ENCODE assay signal across 8 mouse cellular contexts in the genomic region with DNA sequence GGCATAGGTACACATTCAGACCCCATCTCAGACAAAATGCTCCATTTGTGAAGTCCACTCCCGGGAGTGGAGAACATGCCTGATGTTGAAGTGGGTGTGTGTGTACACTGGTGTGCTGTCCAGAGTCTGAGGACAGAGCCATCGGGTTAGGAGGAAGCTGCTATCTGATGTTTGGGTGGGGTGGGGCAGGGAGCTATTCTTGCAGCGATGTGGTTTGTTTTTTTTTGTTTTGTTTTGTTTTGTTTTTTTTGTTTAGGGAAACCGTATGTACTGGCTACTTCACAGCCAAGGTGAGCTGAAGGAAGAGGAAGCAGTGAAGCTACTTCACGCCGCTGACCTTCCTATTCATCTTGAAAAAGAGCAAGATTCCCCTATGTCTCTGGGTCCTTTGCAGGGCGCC. TPM values are rescaled to one million over a fixed set of nuclear protein-coding genes. Genes with fewer than 3 reads are reported as not detected.
DNase-seq lines count a peak whose midpoint lies in the region; ATAC-seq and TF ChIP-seq lines count a peak whose summit lies in the region.

No protein-coding gene starts in this region.

- H3K27me3 ChIP-seq in MEL (ENCODE audit: control insufficient read depth in 1 of 2, insufficient read depth in 2 of 2, low read length in 2 of 2), result no peaks in the 10 kb centered on the region
- H3K27me3 ChIP-seq in heart, embryonic 13.5 days (replicated peaks), result no peaks in the 10 kb centered on the region
- no peaks in the 10 kb centered on the region for H3K27me3 ChIP-seq in liver, embryonic 15.5 days
- H3K27me3 ChIP-seq in stomach, embryonic 14.5 days (ENCODE audit: control insufficient read depth, insufficient read depth, low read length), result no peaks in the 10 kb centered on the region

- peaks cover 0 to 17% of the 10 kb centered on the region in 2 experiments; a peak in 2 of 4 replicates for H3K36me3 ChIP-seq in MEL (ENCODE audit: control insufficient read depth in 1 of 2, insufficient read depth in 2 of 2, low read length in 2 of 2)
- 0 out of 2 replicates have a peak, but pooled peaks cover 10% of the 10 kb centered on the region for H3K36me3 ChIP-seq in heart, embryonic 13.5 days
- H3K36me3 ChIP-seq in liver, embryonic 15.5 days (replicated peaks), result no peaks in the 10 kb centered on the region
- H3K36me3 ChIP-seq in stomach, embryonic 14.5 days (ENCODE audit: control insufficient read depth, insufficient read depth, low read length), result no peaks in the 10 kb centered on the region

- peak overlapping the region; percentile 89 for H3K9ac ChIP-seq in MEL (ENCODE audit: control insufficient read depth, low read depth, low read length, poor library complexity, severe bottlenecking)
- H3K9ac ChIP-seq in heart, embryonic 13.5 days, result peak overlapping the region; percentile 96
- peak overlapping the region; percentile 98 for H3K9ac ChIP-seq in liver, embryonic 15.5 days
- H3K9ac ChIP-seq in stomach, embryonic 14.5 days (replicated peaks; ENCODE audit: low read depth, low read length), result peak overlapping the region; percentile 93

- no peak for ATAC-seq in heart, embryonic 13.5 days (ENCODE audit: extremely low read depth, insufficient number of reproducible peaks, low FRiP score, low TSS enrichment)
- ATAC-seq in liver, embryonic 15.5 days (ENCODE audit: insufficient read depth), result no peak
- no peak for ATAC-seq in stomach, embryonic 14.5 days (ENCODE audit: insufficient number of reproducible peaks, insufficient read depth, low FRiP score, low read depth)
- ATAC-seq in frontal cortex, adult (ENCODE audit: low TSS enrichment), result no peak

- H3K9me3 ChIP-seq in MEL (replicated peaks; ENCODE audit: insufficient read depth, low read length), result no peaks in the 10 kb centered on the region
- H3K9me3 ChIP-seq in heart, embryonic 13.5 days, result no peaks in the 10 kb centered on the region
- H3K9me3 ChIP-seq in liver, embryonic 15.5 days (replicated peaks), result no peaks in the 10 kb centered on the region
- H3K9me3 ChIP-seq in stomach, embryonic 14.5 days (ENCODE audit: control insufficient read depth, low read depth, low read length), result no peaks in the 10 kb centered on the region

- H3K4me1 ChIP-seq in MEL (ENCODE audit: control insufficient read depth in 1 of 2, insufficient read depth in 2 of 2, low read length in 2 of 2), result peaks cover 5 to 20% of the 10 kb centered on the region in 2 experiments
- peaks cover 28% of the 10 kb centered on the region for H3K4me1 ChIP-seq in heart, embryonic 13.5 days
- peaks cover 43% of the 10 kb centered on the region for H3K4me1 ChIP-seq in liver, embryonic 15.5 days (replicated peaks)
- H3K4me1 ChIP-seq in stomach, embryonic 14.5 days (ENCODE audit: control insufficient read depth, insufficient read depth, low read length), result no peaks in the 10 kb centered on the region; the same call in 1 of the 2 replicates

- peak overlapping the region; percentile 78 to 83 for H3K4me3 ChIP-seq in MEL (ENCODE audit: control insufficient read depth in 1 of 2, insufficient read depth in 1 of 2, low read depth in 2 of 2, low read length in 2 of 2)
- peak overlapping the region; percentile 79 for H3K4me3 ChIP-seq in heart, embryonic 13.5 days
- H3K4me3 ChIP-seq in liver, embryonic 15.5 days (replicated peaks), result peak overlapping the region; percentile 94
- peak overlapping the region; percentile 82 for H3K4me3 ChIP-seq in stomach, embryonic 14.5 days (ENCODE audit: low read depth, low read length)

- peak; percentile 46 for DNase-seq in CD4-positive helper T cell, adult 2 months (ENCODE audit: low read depth, low spot score)
- peak; percentile 60 for DNase-seq in MEL (ENCODE audit: low read depth, low spot score)
- DNase-seq in spleen, postnatal 14 days (ENCODE audit: low spot score in 2 of 2), result no peak
- DNase-seq in cerebellum, adult 8-10 months, result no peak

- peak overlapping the region; percentile 68; the same call in 1 of the 2 replicates for H3K27ac ChIP-seq in MEL (ENCODE audit: control insufficient read depth, low read depth, low read length)
- H3K27ac ChIP-seq in heart, embryonic 13.5 days (replicated peaks), result peak overlapping the region; percentile 87
- peak overlapping the region; percentile 92 for H3K27ac ChIP-seq in liver, embryonic 15.5 days (replicated peaks)
- H3K27ac ChIP-seq in stomach, embryonic 14.5 days (ENCODE audit: low read length), result no peak overlapping the region

- peak overlapping the region; percentile 89 for H3K4me2 ChIP-seq in heart, embryonic 13.5 days
- H3K4me2 ChIP-seq in liver, embryonic 15.5 days, result peak overlapping the region; percentile 95
- H3K4me2 ChIP-seq in stomach, embryonic 14.5 days (replicated peaks; ENCODE audit: low read depth, low read length), result peak overlapping the region; percentile 80

- 2% methylated on average over 7 of the region's 7 CpGs for WGBS in heart, embryonic 13.5 days
- under 1% methylated on average over 7 of the region's 7 CpGs for WGBS in liver, embryonic 15.5 days (ENCODE audit: insufficient replicate concordance)
- WGBS in stomach, embryonic 14.5 days, result 6% methylated on average over 7 of the region's 7 CpGs

- peak in 1 of 2 experiments; percentile 10; a peak in 1 of 4 replicates for TF ChIP-seq POLR2A in MEL (IDR thresholded peaks at IDR 0.05; ENCODE audit: control insufficient read depth in 1 of 2, insufficient read depth in 1 of 2, low read depth in 1 of 2, low read length in 2 of 2, poor library complexity in 1 of 2)

- TF ChIP-seq CTCF in MEL (IDR thresholded peaks at IDR 0.05 in 2 of 3, conservative IDR thresholded peaks at IDR 0.05 in 1 of 3; ENCODE audit: control insufficient read depth in 1 of 3, insufficient read depth in 1 of 3, low read depth in 2 of 3, low read length in 3 of 3, poor library complexity in 1 of 3, severe bottlenecking in 1 of 3), result no peak

- TF ChIP-seq EP300 in MEL (IDR thresholded peaks at IDR 0.05; ENCODE audit: low read depth in 1 of 2, low read length in 2 of 2), result no peak

- H3K79me2 ChIP-seq in MEL (ENCODE audit: control insufficient read depth, insufficient read depth, low read length, poor library complexity), result peaks cover 24% of the 10 kb centered on the region

- no peak for TF ChIP-seq RAD21 in MEL (IDR thresholded peaks at IDR 0.05; ENCODE audit: low read depth, low read length)

TF ChIP-seq in MEL, 35 proteins besides CTCF, POLR2A, EP300 and RAD21 (continues in another document):
- TF ChIP-seq BHLHE40 (IDR thresholded peaks at IDR 0.05; ENCODE audit: borderline replicate concordance, low read depth, low read length) (no peak), TBP (IDR thresholded peaks at IDR 0.05; ENCODE audit: low read depth, low read length) (0 out of 2 replicates have a peak, but pooled peaks have one; percentile 15), TCF12 (IDR thresholded peaks at IDR 0.05; ENCODE audit: low read depth, low read length) (no peak), RCOR1 (IDR thresholded peaks at IDR 0.05; ENCODE audit: low read depth, low read length) (no peak), SIN3A (IDR thresholded peaks at IDR 0.05; ENCODE audit: low read length) (peak; percentile 9; the same call in 1 of the 2 replicates), GATA1 (IDR thresholded peaks at IDR 0.05; ENCODE audit: low read depth, low read length) (0 out of 2 replicates have a peak, but pooled peaks have one; percentile 6), ZNF384 (IDR thresholded peaks at IDR 0.05; ENCODE audit: low read depth, low read length) (peak; percentile 47; the same call in 1 of the 2 replicates), CHD1 (IDR thresholded peaks at IDR 0.05; ENCODE audit: low read depth, low read length) (no peak), POLR2AphosphoS5 (IDR thresholded peaks at IDR 0.05; ENCODE audit: borderline replicate concordance, low read depth, low read length) (no peak), MYC (IDR thresholded peaks at IDR 0.05; ENCODE audit: low read depth, low read length) (no peak), HCFC1 (IDR thresholded peaks at IDR 0.05; ENCODE audit: low read depth, low read length) (no peak), NELFE (IDR thresholded peaks at IDR 0.05; ENCODE audit: low read depth, low read length) (no peak), MXI1 (IDR thresholded peaks at IDR 0.05; ENCODE audit: low read depth, low read length) (no peak), MEF2A (IDR thresholded peaks at IDR 0.05; ENCODE audit: extremely low read depth, insufficient replicate concordance, low read depth, low read length, poor library complexity, severe bottlenecking) (no peak), ZC3H11A (IDR thresholded peaks at IDR 0.05; ENCODE audit: low read depth, low read length) (no peak), TAL1 (IDR thresholded peaks at IDR 0.05; ENCODE audit: low read length) (no peak), CHD2 (IDR thresholded peaks at IDR 0.05; ENCODE audit: low read length) (no peak), POLR2AphosphoS2 (IDR thresholded peaks at IDR 0.05; ENCODE audit: low read length) (no peak), GABPA (IDR thresholded peaks at IDR 0.05; ENCODE audit: low read depth, low read length) (no peak)

RNA-seq across cellular contexts. Expression of a gene that starts 1.0 kb away (rescaled TPM):
- total RNA-seq in MEL (2012; rRNA removed), result 14.4 and 17.1 TPM in 2 replicates
- polyA plus RNA-seq in MEL (2012; ENCODE audit: insufficient read depth in 1 of 2, insufficient read length in 2 of 2, low read depth in 1 of 2, low replicate concordance in 2 of 2, missing spikeins in 1 of 2), result 100 to 1,000 TPM in 1 of 2 experiments, 10 to 100 TPM in 1; 49.3 to 290 TPM
- polyA plus RNA-seq in heart, embryonic 13.5 days (2015; fragmentation: Nextera tagmentation; extraction: Ambion mirVana), result 68.7 and 71.0 TPM in 2 replicates
- polyA plus RNA-seq in liver, embryonic 15.5 days (2015; fragmentation: Nextera tagmentation; extraction: Ambion mirVana), result 41.7 and 46.7 TPM in 2 replicates
- polyA plus RNA-seq in stomach, embryonic 14.5 days (2014; fragmentation: Nextera tagmentation; extraction: Ambion mirVana), result 110 and 121 TPM in 2 replicates

RNA-seq across cellular contexts. Expression of a gene that starts 25.6 kb away (rescaled TPM):
- 312 and 367 TPM in 2 replicates for total RNA-seq in MEL (2012; rRNA removed)
- polyA plus RNA-seq in MEL (2012; ENCODE audit: insufficient read depth in 1 of 2, insufficient read length in 2 of 2, low read depth in 1 of 2, low replicate concordance in 2 of 2, missing spikeins in 1 of 2), result 100 to 1,000 TPM; 326 to 556 TPM
- polyA plus RNA-seq in heart, embryonic 13.5 days (2015; fragmentation: Nextera tagmentation; extraction: Ambion mirVana), result 321 and 347 TPM in 2 replicates
- 204 and 215 TPM in 2 replicates for polyA plus RNA-seq in liver, embryonic 15.5 days (2015; fragmentation: Nextera tagmentation; extraction: Ambion mirVana)
- 593 and 674 TPM in 2 replicates for polyA plus RNA-seq in stomach, embryonic 14.5 days (2014; fragmentation: Nextera tagmentation; extraction: Ambion mirVana)

RNA-seq across cellular contexts. Expression of a gene that starts 55.1 kb away (rescaled TPM):
- 39.1 and 41.8 TPM in 2 replicates for total RNA-seq in MEL (2012; rRNA removed)
- 10 to 100 TPM in 1 of 2 experiments, not detected in 1; 65.4 TPM for polyA plus RNA-seq in MEL (2012; ENCODE audit: insufficient read depth in 1 of 2, insufficient read length in 2 of 2, low read depth in 1 of 2, low replicate concordance in 2 of 2, missing spikeins in 1 of 2)
- polyA plus RNA-seq in heart, embryonic 13.5 days (2015; fragmentation: Nextera tagmentation; extraction: Ambion mirVana), result 58.1 and 59.9 TPM in 2 replicates
- polyA plus RNA-seq in liver, embryonic 15.5 days (2015; fragmentation: Nextera tagmentation; extraction: Ambion mirVana), result 74.6 and 80.9 TPM in 2 replicates
- polyA plus RNA-seq in stomach, embryonic 14.5 days (2014; fragmentation: Nextera tagmentation; extraction: Ambion mirVana), result 75.9 and 78.8 TPM in 2 replicates

Comparison
In these comparisons a context has a peak if more than half of its experiments do, and no peak if none do; other contexts are left out.
1. DNase-seq: peak in CD4-positive helper T cell, adult 2 months (single experiment) and MEL (single experiment); none in spleen, postnatal 14 days (0 of 2) and cerebellum, adult 8-10 months (single experiment).
2. Peak in every context shown above with its lines, with median percentiles within 50 percentile points of each other: H3K4me3 ChIP-seq, H3K9ac ChIP-seq and H3K4me2 ChIP-seq.